Mouse (Mus musculus): ENCODE measurements around the gene Sall4. TPM values are rescaled to one million over a fixed set of nuclear protein-coding genes. Genes with fewer than 3 reads are reported as not detected.

Sall4 gene
- polyA plus RNA-seq, 1 experiment from 2014 or later = 3.1 TPM

DNA sequence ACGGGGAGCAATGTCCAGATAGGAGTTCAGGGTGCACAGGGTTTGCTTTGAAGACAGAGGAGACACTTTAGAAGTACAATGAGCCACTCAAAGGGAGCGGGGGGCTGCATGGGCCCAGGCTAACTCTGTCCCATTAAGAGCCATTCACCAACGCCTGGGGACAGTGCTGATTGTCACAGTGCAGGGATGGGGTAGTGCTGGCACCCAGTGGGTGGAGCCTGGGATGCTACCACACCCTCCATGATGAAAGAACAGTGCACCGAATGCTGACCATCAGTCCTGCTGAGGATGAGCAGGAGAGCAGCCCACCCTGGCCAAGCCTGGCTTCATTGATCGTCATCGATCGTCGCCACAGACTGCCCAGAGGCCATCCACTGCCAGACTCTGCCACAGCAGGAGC lies 36.5 kb downstream of the Sall4 start:
- Histone ChIP-seq H3K27ac (ENCODE audit: low read depth) (no peak overlapping the region), H3K4me2 (ENCODE audit: low read depth, low read length) (no peak overlapping the region), H3K4me1 (ENCODE audit: insufficient read depth) (no peaks in the 10 kb centered on the region), H3K4me3 (ENCODE audit: low read depth, low read length) (no peak overlapping the region), H3K27me3 (ENCODE audit: insufficient read depth, low read length) (no peaks in the 10 kb centered on the region), H3K36me3 (replicated peaks; ENCODE audit: insufficient read depth, low read length) (no peaks in the 10 kb centered on the region), H3K9me3 (ENCODE audit: low read length) (no peaks in the 10 kb centered on the region), H3K9ac (replicated peaks) (no peak overlapping the region)
- ATAC-seq (no peak), DNase-seq (no peak)
- 81% methylated on average over 8 of the region's 8 CpGs for WGBS (ENCODE audit: insufficient replicate concordance)
- TF ChIP-seq CTCF (IDR thresholded peaks at IDR 0.05; ENCODE audit: low read depth) = no peak
- no peak for TF ChIP-seq EP300 (IDR thresholded peaks at IDR 0.05; ENCODE audit: low read depth)

DNA sequence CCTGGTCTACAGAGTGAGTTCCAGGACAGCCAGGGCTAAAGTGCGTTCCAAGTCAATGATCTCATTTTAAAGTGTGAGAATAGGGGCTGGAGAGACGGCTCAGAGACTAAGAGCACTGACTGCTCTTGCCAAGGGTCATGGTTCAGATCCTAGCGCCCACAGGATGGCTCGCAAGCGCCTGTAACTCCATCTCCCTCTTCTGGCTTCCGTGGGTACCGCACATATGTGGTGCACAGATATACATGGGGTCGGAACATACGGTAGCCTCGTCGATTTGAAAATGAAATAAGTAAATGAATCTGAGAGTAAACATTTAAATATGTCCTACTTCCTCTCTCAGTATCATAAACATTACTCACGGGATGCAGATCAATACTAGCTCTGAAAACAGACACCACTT lies 38.0 kb downstream of the Sall4 start:
- Histone ChIP-seq H3K4me2 (ENCODE audit: low read depth, low read length) (no peak overlapping the region), H3K9ac (replicated peaks) (no peak overlapping the region), H3K27ac (ENCODE audit: low read depth) (no peak overlapping the region), H3K4me1 (ENCODE audit: insufficient read depth) (no peaks in the 10 kb centered on the region), H3K4me3 (ENCODE audit: low read depth, low read length) (no peak overlapping the region), H3K27me3 (ENCODE audit: insufficient read depth, low read length) (no peaks in the 10 kb centered on the region), H3K9me3 (ENCODE audit: low read length) (no peaks in the 10 kb centered on the region), H3K36me3 (replicated peaks; ENCODE audit: insufficient read depth, low read length) (no peaks in the 10 kb centered on the region)
- WGBS (ENCODE audit: insufficient replicate concordance) = 79% methylated on average over 12 of the region's 12 CpGs
- DNase-seq (no peak), ATAC-seq (no peak)
- TF ChIP-seq CTCF (IDR thresholded peaks at IDR 0.05; ENCODE audit: low read depth) = no peak

DNA sequence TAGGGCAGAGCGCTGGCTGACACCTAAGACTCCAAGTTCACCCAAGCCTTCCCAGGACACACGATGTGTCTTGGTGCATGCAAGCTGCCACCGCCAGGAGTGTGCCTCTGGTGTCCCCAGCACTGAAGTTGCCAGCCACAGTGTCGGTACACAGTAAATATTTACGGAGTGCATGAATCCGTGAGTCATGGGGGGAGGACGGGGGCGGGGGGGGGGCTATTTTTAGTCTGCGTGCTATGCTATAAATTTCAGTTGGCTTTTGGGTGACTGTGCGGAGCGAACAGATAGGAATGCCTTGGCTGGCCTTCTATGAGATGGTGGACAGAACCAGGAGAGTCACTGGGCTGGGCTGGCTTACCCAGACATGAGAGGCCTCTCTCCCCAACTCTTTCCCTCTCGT lies 39.7 kb downstream of the Sall4 start:
- Histone ChIP-seq H3K27ac (ENCODE audit: low read depth) (no peak overlapping the region), H3K27me3 (ENCODE audit: insufficient read depth, low read length) (no peaks in the 10 kb centered on the region), H3K36me3 (replicated peaks; ENCODE audit: insufficient read depth, low read length) (no peaks in the 10 kb centered on the region), H3K4me3 (ENCODE audit: low read depth, low read length) (no peak overlapping the region), H3K9ac (replicated peaks) (no peak overlapping the region), H3K9me3 (ENCODE audit: low read length) (no peaks in the 10 kb centered on the region), H3K4me2 (ENCODE audit: low read depth, low read length) (no peak overlapping the region), H3K4me1 (ENCODE audit: insufficient read depth) (no peaks in the 10 kb centered on the region)
- ATAC-seq (peak; percentile 40; the same call in 1 of the 2 replicates), DNase-seq (no peak)
- WGBS (ENCODE audit: insufficient replicate concordance) = 54% methylated on average over 12 of the region's 12 CpGs
- TF ChIP-seq CTCF (IDR thresholded peaks at IDR 0.05; ENCODE audit: low read depth) = no peak
- no peak for TF ChIP-seq EP300 (IDR thresholded peaks at IDR 0.05; ENCODE audit: low read depth)

DNA sequence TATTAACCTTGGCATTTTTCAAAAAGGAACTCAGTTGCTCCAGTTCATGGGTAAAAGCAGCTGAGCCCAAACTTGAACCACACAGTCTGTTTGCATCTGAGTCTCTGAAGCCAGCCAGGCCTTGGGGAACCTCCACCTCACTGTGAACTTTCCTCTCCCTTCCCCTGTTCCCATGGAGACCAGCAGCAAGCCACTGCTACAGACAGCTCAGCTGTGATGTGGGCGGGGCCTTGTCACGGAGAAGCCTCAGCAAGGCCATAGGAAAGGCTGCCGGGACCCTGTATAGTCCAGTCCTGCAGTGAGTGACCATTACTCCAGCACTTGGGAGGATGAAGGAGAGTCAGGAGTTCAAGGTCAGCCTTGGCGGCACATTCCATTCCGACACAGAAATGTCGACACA lies 41.7 kb downstream of the Sall4 start:
- peak; percentile 84 for ATAC-seq
- H3K9ac ChIP-seq (replicated peaks) = no peak overlapping the region
- H3K4me1 ChIP-seq (ENCODE audit: insufficient read depth) = peaks cover 5% of the 10 kb centered on the region; the same call in 1 of the 2 replicates
- 41% methylated on average over 6 of the region's 6 CpGs for WGBS (ENCODE audit: insufficient replicate concordance)
- no peak overlapping the region for H3K4me2 ChIP-seq (ENCODE audit: low read depth, low read length)
- TF ChIP-seq CTCF (IDR thresholded peaks at IDR 0.05; ENCODE audit: low read depth) = no peak
- no peak for TF ChIP-seq EP300 (IDR thresholded peaks at IDR 0.05; ENCODE audit: low read depth)
- no peak overlapping the region for H3K4me3 ChIP-seq (ENCODE audit: low read depth, low read length)
- H3K27me3 ChIP-seq (ENCODE audit: insufficient read depth, low read length) = no peaks in the 10 kb centered on the region
- DNase-seq = peak; percentile 63
- no peaks in the 10 kb centered on the region for H3K9me3 ChIP-seq (ENCODE audit: low read length)
- no peaks in the 10 kb centered on the region for H3K36me3 ChIP-seq (replicated peaks; ENCODE audit: insufficient read depth, low read length)
- H3K27ac ChIP-seq (ENCODE audit: low read depth) = no peak overlapping the region

DNA sequence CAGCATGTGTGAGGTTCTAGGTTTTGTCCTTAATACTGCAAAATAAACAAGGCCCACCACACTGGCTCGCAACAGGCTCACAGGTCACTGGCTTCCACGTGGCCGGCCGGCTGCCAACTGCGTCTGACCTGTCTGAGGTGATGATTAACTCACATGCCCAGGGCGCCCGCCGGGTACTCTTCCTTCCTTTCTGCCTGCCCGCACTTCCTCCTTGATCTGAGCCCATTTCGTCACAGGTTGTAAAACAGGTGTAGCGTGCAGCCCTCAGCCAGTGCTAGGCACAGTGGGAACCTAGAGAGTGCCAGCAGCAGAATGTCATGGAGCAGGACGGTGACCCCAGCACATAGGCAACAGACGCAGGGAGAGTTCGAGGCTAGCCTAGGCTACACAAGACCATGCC lies 46.4 kb downstream of the Sall4 start:
- Histone ChIP-seq H3K4me1 (ENCODE audit: insufficient read depth) (peaks cover 5% of the 10 kb centered on the region; the same call in 1 of the 2 replicates), H3K4me2 (ENCODE audit: low read depth, low read length) (no peak overlapping the region), H3K4me3 (ENCODE audit: low read depth, low read length) (no peak overlapping the region), H3K27me3 (ENCODE audit: insufficient read depth, low read length) (no peaks in the 10 kb centered on the region), H3K9me3 (ENCODE audit: low read length) (no peaks in the 10 kb centered on the region), H3K36me3 (replicated peaks; ENCODE audit: insufficient read depth, low read length) (no peaks in the 10 kb centered on the region), H3K9ac (replicated peaks) (no peak overlapping the region), H3K27ac (ENCODE audit: low read depth) (no peak overlapping the region)
- ATAC-seq (peak; percentile 86), DNase-seq (peak; percentile 81)
- WGBS (ENCODE audit: insufficient replicate concordance) = 43% methylated on average over 14 of the region's 14 CpGs
- TF ChIP-seq CTCF (IDR thresholded peaks at IDR 0.05; ENCODE audit: low read depth) = no peak
- TF ChIP-seq EP300 (IDR thresholded peaks at IDR 0.05; ENCODE audit: low read depth) = no peak

GRCm38 (mm10) chr2:168719742-168720141 lies 48.0 kb downstream of the Sall4 start:
- H3K4me1 ChIP-seq (ENCODE audit: insufficient read depth) = peaks cover 5% of the 10 kb centered on the region; the same call in 1 of the 2 replicates
- no peak overlapping the region for H3K4me3 ChIP-seq (ENCODE audit: low read depth, low read length)
- TF ChIP-seq EP300 (IDR thresholded peaks at IDR 0.05; ENCODE audit: low read depth) (no peak), CTCF (IDR thresholded peaks at IDR 0.05; ENCODE audit: low read depth) (no peak)
- ATAC-seq (no peak), DNase-seq (no peak)
- H3K27me3 ChIP-seq (ENCODE audit: insufficient read depth, low read length) = no peaks in the 10 kb centered on the region
- H3K4me2 ChIP-seq (ENCODE audit: low read depth, low read length) = no peak overlapping the region
- H3K36me3 ChIP-seq (replicated peaks; ENCODE audit: insufficient read depth, low read length) = no peaks in the 10 kb centered on the region
- no peak overlapping the region for H3K9ac ChIP-seq (replicated peaks)
- no peak overlapping the region for H3K27ac ChIP-seq (ENCODE audit: low read depth)
- WGBS (ENCODE audit: insufficient replicate concordance) = 60% methylated on average over 4 of the region's 4 CpGs
- H3K9me3 ChIP-seq (ENCODE audit: low read length) = no peaks in the 10 kb centered on the region

- no peak overlapping the region for H3K4me3 ChIP-seq (ENCODE audit: low read depth, low read length)
- no peak overlapping the region for H3K27ac ChIP-seq (ENCODE audit: low read depth)
- TF ChIP-seq EP300 (IDR thresholded peaks at IDR 0.05; ENCODE audit: low read depth) (no peak), CTCF (IDR thresholded peaks at IDR 0.05; ENCODE audit: low read depth) (no peak)
- no peaks in the 10 kb centered on the region for H3K27me3 ChIP-seq (ENCODE audit: insufficient read depth, low read length)
- no peaks in the 10 kb centered on the region for H3K9me3 ChIP-seq (ENCODE audit: low read length)
- no peak for ATAC-seq
- H3K36me3 ChIP-seq (replicated peaks; ENCODE audit: insufficient read depth, low read length) = no peaks in the 10 kb centered on the region
- DNase-seq = no peak
- H3K4me2 ChIP-seq (ENCODE audit: low read depth, low read length) = no peak overlapping the region
- H3K4me1 ChIP-seq (ENCODE audit: insufficient read depth) = peaks cover 5% of the 10 kb centered on the region; the same call in 1 of the 2 replicates
- no peak overlapping the region for H3K9ac ChIP-seq (replicated peaks)
- 78% methylated on average over 10 of the region's 10 CpGs for WGBS (ENCODE audit: insufficient replicate concordance)
Measured at GRCm38 (mm10) chr2:168718735-168719134, 49.0 kb downstream of the Sall4 start.

All from liver, postnatal 0 days (tissue).